Mouse (Mus musculus): ENCODE data around the gene Inppl1. TPM values are rescaled to one million over a fixed set of nuclear protein-coding genes. Genes with fewer than 3 reads are reported as not detected.

The Inppl1 gene
- total RNA-seq, 2 experiments from 2014 or later = 6.5 to 11.7 TPM

GRCm38 (mm10) chr7:101851689-101852088 lies 13.7 kb upstream of the Inppl1 start:
- peak; percentile 84 for ATAC-seq (replicated peaks; ENCODE audit: poor library complexity, severe bottlenecking)

- ATAC-seq (replicated peaks; ENCODE audit: poor library complexity, severe bottlenecking) = peak; percentile 39
Observed at GRCm38 (mm10) chr7:101847934-101848333, 9.9 kb upstream of the Inppl1 start.

GRCm38 (mm10) chr7:101844186-101844585 lies 6.2 kb upstream of the Inppl1 start:
- ATAC-seq (replicated peaks; ENCODE audit: poor library complexity, severe bottlenecking) = no peak

- ATAC-seq (replicated peaks; ENCODE audit: poor library complexity, severe bottlenecking) = 0 out of 2 replicates have a peak, but pooled peaks have one; percentile 1
Observed at GRCm38 (mm10) chr7:101837154-101837605, 849 bp downstream of the Inppl1 start.

- ATAC-seq (replicated peaks; ENCODE audit: poor library complexity, severe bottlenecking) = peak; percentile 48
Observed at GRCm38 (mm10) chr7:101836271-101837153, 1.5 kb downstream of the Inppl1 start.

- no peak for ATAC-seq (replicated peaks; ENCODE audit: poor library complexity, severe bottlenecking)
Observed at GRCm38 (mm10) chr7:101835457-101836109, 2.4 kb downstream of the Inppl1 start.

- ATAC-seq (replicated peaks; ENCODE audit: poor library complexity, severe bottlenecking) = no peak
Observed at GRCm38 (mm10) chr7:101834903-101835302, 3.1 kb downstream of the Inppl1 start.

- no peak for ATAC-seq (replicated peaks; ENCODE audit: poor library complexity, severe bottlenecking)
Observed at GRCm38 (mm10) chr7:101833916-101834584, 4.0 kb downstream of the Inppl1 start.

- ATAC-seq (replicated peaks; ENCODE audit: poor library complexity, severe bottlenecking) = no peak
Observed at GRCm38 (mm10) chr7:101833352-101833751, 4.7 kb downstream of the Inppl1 start.

GRCm38 (mm10) chr7:101832372-101832771 lies 5.7 kb downstream of the Inppl1 start:
- ATAC-seq (replicated peaks; ENCODE audit: poor library complexity, severe bottlenecking) = no peak

- no peak for ATAC-seq (replicated peaks; ENCODE audit: poor library complexity, severe bottlenecking)
Observed at GRCm38 (mm10) chr7:101831437-101831836, 6.6 kb downstream of the Inppl1 start.

GRCm38 (mm10) chr7:101830373-101830772 lies 7.7 kb downstream of the Inppl1 start:
- ATAC-seq (replicated peaks; ENCODE audit: poor library complexity, severe bottlenecking) = no peak

GRCm38 (mm10) chr7:101823758-101824630 lies 14.0 kb downstream of the Inppl1 start:
- ATAC-seq (replicated peaks; ENCODE audit: poor library complexity, severe bottlenecking) = no peak

GRCm38 (mm10) chr7:101822836-101823757 lies 14.9 kb downstream of the Inppl1 start:
- no peak for ATAC-seq (replicated peaks; ENCODE audit: poor library complexity, severe bottlenecking)

- ATAC-seq (replicated peaks; ENCODE audit: poor library complexity, severe bottlenecking) = peak; percentile 60
Observed at GRCm38 (mm10) chr7:101821571-101822501, 16.2 kb downstream of the Inppl1 start.

- no peak for ATAC-seq (replicated peaks; ENCODE audit: poor library complexity, severe bottlenecking)
Observed at GRCm38 (mm10) chr7:101820295-101821030, 17.6 kb downstream of the Inppl1 start.

GRCm38 (mm10) chr7:101817861-101818401 lies 20.1 kb downstream of the Inppl1 start, which contains the start of gene Phox2a:
Gene Phox2a, plus strand, starts transcription at chr7:101818313.
- ATAC-seq (replicated peaks; ENCODE audit: poor library complexity, severe bottlenecking) = no peak
